In the genomic region with DNA sequence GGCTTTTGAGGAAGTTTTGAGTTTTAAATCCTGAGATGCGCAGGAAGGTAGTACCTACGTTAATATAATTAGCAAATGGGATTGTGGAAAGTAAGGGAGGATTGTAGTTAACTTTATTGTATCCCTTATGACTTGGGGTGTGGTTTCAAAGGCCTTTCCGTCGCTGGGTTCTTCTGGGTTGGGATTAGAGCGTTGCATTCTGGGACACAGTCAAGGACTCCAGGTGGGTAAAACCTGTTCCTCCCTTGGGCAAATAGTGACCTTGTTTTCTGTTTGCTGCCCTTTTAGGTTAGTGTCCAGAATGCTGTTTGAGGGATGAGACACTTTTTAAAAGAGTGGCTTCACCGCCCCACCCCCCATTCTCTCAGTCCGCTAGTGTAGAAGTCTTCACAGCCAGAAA, we compare ENCODE assay signal across 7 mouse cellular contexts. TPM values are rescaled to one million over a fixed set of nuclear protein-coding genes. Genes with fewer than 3 reads are reported as not detected.
DNase-seq lines count a peak whose midpoint lies in the region; ATAC-seq and TF ChIP-seq lines count a peak whose summit lies in the region.

No protein-coding gene starts in this region.

- DNase-seq in ES-E14 (ENCODE audit: low read depth, low spot score): no peak
- no peak for DNase-seq in forebrain, embryonic 11.5 days (ENCODE audit: low spot score)
- peak; percentile 31 for DNase-seq in kidney, postnatal 10 days
- no peak for DNase-seq in midbrain, postnatal 0 days (ENCODE audit: low spot score)
- no peak for DNase-seq in cerebellum, adult 2 months
- no peak for DNase-seq in right cerebral cortex, adult 18-20 months

- peaks cover 2 to 8% of the 10 kb centered on the region in 2 experiments; a peak in 2 of 4 replicates for H3K4me1 ChIP-seq in ES-E14 (ENCODE audit: control insufficient read depth in 2 of 2, insufficient read depth in 2 of 2, low read length in 2 of 2, poor library complexity in 1 of 2)
- H3K4me1 ChIP-seq in forebrain, embryonic 11.5 days (replicated peaks; ENCODE audit: control insufficient read depth, insufficient read depth, low read length): peaks cover 8% of the 10 kb centered on the region
- H3K4me1 ChIP-seq in midbrain, postnatal 0 days (ENCODE audit: insufficient read depth, low read length): no peaks in the 10 kb centered on the region
- H3K4me1 ChIP-seq in cerebellum, adult 2 months (ENCODE audit: control insufficient read depth, insufficient read depth, low read length): no peaks in the 10 kb centered on the region

- H3K79me3 ChIP-seq in C2C12 (ENCODE audit: low read depth): peaks cover 47% of the 10 kb centered on the region

- ATAC-seq in forebrain, embryonic 11.5 days (replicated peaks; ENCODE audit: low FRiP score): no peak
- no peak for ATAC-seq in midbrain, postnatal 0 days (ENCODE audit: low FRiP score)

- H3K9me3 ChIP-seq in ES-E14 (ENCODE audit: control insufficient read depth, insufficient read depth, low read depth, low read length): no peaks in the 10 kb centered on the region
- no peaks in the 10 kb centered on the region for H3K9me3 ChIP-seq in forebrain, embryonic 11.5 days (ENCODE audit: control insufficient read depth, low read length)
- H3K9me3 ChIP-seq in midbrain, postnatal 0 days (ENCODE audit: low read length): no peaks in the 10 kb centered on the region

- H3K4me3 ChIP-seq in C2C12 (ENCODE audit: insufficient read depth, poor library complexity, severe bottlenecking) (peak overlapping the region; percentile 85), ES-E14 (ENCODE audit: insufficient read depth in 1 of 2, low read depth in 1 of 2, low read length in 2 of 2, poor library complexity in 1 of 2, severe bottlenecking in 1 of 2) (peak overlapping the region; percentile 96 to 97)
- H3K4me3 ChIP-seq in forebrain, embryonic 11.5 days (ENCODE audit: low read depth, low read length): peak overlapping the region; percentile 90
- peak overlapping the region; percentile 61 for H3K4me3 ChIP-seq in midbrain, postnatal 0 days (ENCODE audit: low read depth, low read length)
- H3K4me3 ChIP-seq in cerebellum, adult 2 months (replicated peaks; ENCODE audit: insufficient read depth, low read depth, low read length): no peak overlapping the region

- peak overlapping the region; percentile 95 for H3K9ac ChIP-seq in ES-E14 (ENCODE audit: insufficient read depth, low read depth, low read length, poor library complexity, severe bottlenecking)
- H3K9ac ChIP-seq in forebrain, embryonic 11.5 days (ENCODE audit: low read length): peak overlapping the region; percentile 94
- no peak overlapping the region for H3K9ac ChIP-seq in midbrain, postnatal 0 days (replicated peaks; ENCODE audit: low read length, poor library complexity, severe bottlenecking)

- peak overlapping the region; percentile 68 for H3K4me2 ChIP-seq in forebrain, embryonic 11.5 days (ENCODE audit: low read depth, low read length, severe bottlenecking)
- H3K4me2 ChIP-seq in midbrain, postnatal 0 days (ENCODE audit: low read depth, low read length, poor library complexity, severe bottlenecking): peak overlapping the region; percentile 96

- no peak for TF ChIP-seq POLR2A in cerebellum, adult 2 months (IDR thresholded peaks at IDR 0.05; ENCODE audit: borderline replicate concordance, insufficient read depth, low read length)

- no peaks in the 10 kb centered on the region for H3K27me3 ChIP-seq in C2C12 (ENCODE audit: control insufficient read depth, insufficient read depth, insufficient read length)
- H3K27me3 ChIP-seq in forebrain, embryonic 11.5 days (ENCODE audit: control insufficient read depth, insufficient read depth, low read length): no peaks in the 10 kb centered on the region
- no peaks in the 10 kb centered on the region for H3K27me3 ChIP-seq in midbrain, postnatal 0 days (ENCODE audit: insufficient read depth, low read length)
- H3K27me3 ChIP-seq in cerebellum, adult 2 months (ENCODE audit: control insufficient read depth, insufficient read depth, low read length): no peaks in the 10 kb centered on the region

- H3K79me2 ChIP-seq in C2C12 (ENCODE audit: control insufficient read depth, insufficient read depth): peaks cover 55% of the 10 kb centered on the region

- no peak for TF ChIP-seq CTCF in C2C12 (IDR thresholded peaks at IDR 0.05; ENCODE audit: control insufficient read depth, insufficient read depth, insufficient read length)
- TF ChIP-seq CTCF in midbrain, postnatal 0 days (IDR thresholded peaks at IDR 0.05): no peak
- TF ChIP-seq CTCF in cerebellum, adult 2 months (IDR thresholded peaks at IDR 0.05; ENCODE audit: borderline replicate concordance, insufficient read depth, low read depth, low read length): no peak

- H3K27ac ChIP-seq in ES-E14 (ENCODE audit: insufficient read depth, low read depth, low read length, poor library complexity, severe bottlenecking): peak overlapping the region; percentile 93
- H3K27ac ChIP-seq in forebrain, embryonic 11.5 days (ENCODE audit: low read depth, low read length): peak overlapping the region; percentile 71; the same call in 1 of the 2 replicates
- no peak overlapping the region for H3K27ac ChIP-seq in midbrain, postnatal 0 days (ENCODE audit: low read depth, low read length)
- H3K27ac ChIP-seq in cerebellum, adult 2 months (ENCODE audit: insufficient read depth, low read length): no peak overlapping the region

- in situ Hi-C loops in ES-E14 (cut with MboI; ENCODE audit: low sequenced_read_pairs in 2 of 2, unreplicated experiment in 2 of 2): no loop called here

- H3ac ChIP-seq in C2C12 (ENCODE audit: control insufficient read depth, insufficient read length, low read depth): peak overlapping the region; percentile 96

- peaks cover 22% of the 10 kb centered on the region for H3K36me3 ChIP-seq in C2C12 (ENCODE audit: control insufficient read depth, insufficient read depth)
- H3K36me3 ChIP-seq in ES-E14 (ENCODE audit: control insufficient read depth, insufficient read depth, low read length, poor library complexity, severe bottlenecking): no peaks in the 10 kb centered on the region; the same call in 1 of the 2 replicates
- H3K36me3 ChIP-seq in forebrain, embryonic 11.5 days (ENCODE audit: control insufficient read depth, insufficient read depth, low read length): no peaks in the 10 kb centered on the region; the same call in 1 of the 2 replicates
- H3K36me3 ChIP-seq in midbrain, postnatal 0 days (ENCODE audit: insufficient read depth, low read length): no peaks in the 10 kb centered on the region

- 1% methylated on average over 7 of the region's 7 CpGs for WGBS in forebrain, embryonic 11.5 days
- WGBS in midbrain, postnatal 0 days: under 1% methylated on average over 7 of the region's 7 CpGs
- 1% methylated on average over 7 of the region's 7 CpGs for whole genome bisulfite sequencing in cerebellum, adult 2 months

TF ChIP-seq in C2C12, 6 proteins besides CTCF, POLR2A, EP300 and RAD21:
- no peak for TF ChIP-seq MYOG (IDR thresholded peaks at IDR 0.05; ENCODE audit: control insufficient read depth, extremely low read depth, insufficient read length)
- no peak for TF ChIP-seq USF1 (IDR thresholded peaks at IDR 0.05; ENCODE audit: low read depth)
- no peak for TF ChIP-seq MAX (IDR thresholded peaks at IDR 0.05)
- TF ChIP-seq CEBPB (IDR thresholded peaks at IDR 0.05; ENCODE audit: low read depth): no peak
- TF ChIP-seq FOSL1 (IDR thresholded peaks at IDR 0.05; ENCODE audit: insufficient read depth, low read length, poor library complexity, severe bottlenecking): no peak
- TF ChIP-seq MYOD1 (IDR thresholded peaks at IDR 0.05; ENCODE audit: control insufficient read depth, insufficient read length, low read depth): no peak

TF ChIP-seq in ES-E14, 5 proteins besides CTCF, POLR2A, EP300 and RAD21:
- TF ChIP-seq ZC3H11A (IDR thresholded peaks at IDR 0.05; ENCODE audit: borderline replicate concordance, low read depth, low read length) (no peak), MAFK (IDR thresholded peaks at IDR 0.05; ENCODE audit: insufficient read depth, low read depth, low read length) (no peak), ZNF384 (IDR thresholded peaks at IDR 0.05; ENCODE audit: low read depth, low read length) (no peak), HCFC1 (IDR thresholded peaks at IDR 0.05; ENCODE audit: borderline replicate concordance, insufficient read depth, low read length) (no peak)
TF ChIP-seq in ES-E14: peak in this region for 0.

RNA-seq across cellular contexts. Expression of a gene that starts 0.8 kb away (rescaled TPM):
- polyA plus RNA-seq in C2C12 (2012; fragmentation: generic; extraction: Trizol): 167 TPM
- 122 and 188 TPM in 2 replicates for total RNA-seq in ES-E14 (2012; rRNA removed)
- 415 and 452 TPM in 2 replicates for polyA plus RNA-seq in forebrain, embryonic 11.5 days (2014; fragmentation: Nextera tagmentation; extraction: Ambion mirVana)
- total RNA-seq in midbrain, postnatal 0 days (2014; rRNA removed): 16.3 and 23.0 TPM in 2 replicates
- 19.0 and 20.0 TPM in 2 replicates for polyA plus RNA-seq in midbrain, postnatal 0 days (2015; fragmentation: Nextera tagmentation; extraction: Ambion mirVana)
- 4.2 and 5.5 TPM in 2 replicates for polyA plus RNA-seq in cerebellum, adult 2 months (2012; rRNA removed)

RNA-seq across cellular contexts. Expression of a gene that starts 5.6 kb away (rescaled TPM):
- 6.1 TPM for polyA plus RNA-seq in C2C12 (2012; fragmentation: generic; extraction: Trizol)
- 26.6 and 31.6 TPM in 2 replicates for total RNA-seq in ES-E14 (2012; rRNA removed)
- polyA plus RNA-seq in forebrain, embryonic 11.5 days (2014; fragmentation: Nextera tagmentation; extraction: Ambion mirVana): 26.0 and 26.6 TPM in 2 replicates
- total RNA-seq in midbrain, postnatal 0 days (2014; rRNA removed): 15.2 and 15.7 TPM in 2 replicates
- 16.7 and 19.4 TPM in 2 replicates for polyA plus RNA-seq in midbrain, postnatal 0 days (2015; fragmentation: Nextera tagmentation; extraction: Ambion mirVana)
- polyA plus RNA-seq in cerebellum, adult 2 months (2012; rRNA removed): 27.6 and 29.8 TPM in 2 replicates

Comparison
In these comparisons a context has a peak if more than half of its experiments do, and no peak if none do; other contexts are left out.
1. H3K27ac ChIP-seq: peak in ES-E14 (single experiment) and forebrain, embryonic 11.5 days (single experiment); none in midbrain, postnatal 0 days (single experiment) and cerebellum, adult 2 months (single experiment).